Mouse (Mus musculus): ENCODE data around the gene Tdrd1.
"Not testable (repeated sequence)": the region's sequence is repeated elsewhere in the genome, so short reads cannot be mapped to it uniquely, and the experiment has no call there.

The Tdrd1 gene

DNA sequence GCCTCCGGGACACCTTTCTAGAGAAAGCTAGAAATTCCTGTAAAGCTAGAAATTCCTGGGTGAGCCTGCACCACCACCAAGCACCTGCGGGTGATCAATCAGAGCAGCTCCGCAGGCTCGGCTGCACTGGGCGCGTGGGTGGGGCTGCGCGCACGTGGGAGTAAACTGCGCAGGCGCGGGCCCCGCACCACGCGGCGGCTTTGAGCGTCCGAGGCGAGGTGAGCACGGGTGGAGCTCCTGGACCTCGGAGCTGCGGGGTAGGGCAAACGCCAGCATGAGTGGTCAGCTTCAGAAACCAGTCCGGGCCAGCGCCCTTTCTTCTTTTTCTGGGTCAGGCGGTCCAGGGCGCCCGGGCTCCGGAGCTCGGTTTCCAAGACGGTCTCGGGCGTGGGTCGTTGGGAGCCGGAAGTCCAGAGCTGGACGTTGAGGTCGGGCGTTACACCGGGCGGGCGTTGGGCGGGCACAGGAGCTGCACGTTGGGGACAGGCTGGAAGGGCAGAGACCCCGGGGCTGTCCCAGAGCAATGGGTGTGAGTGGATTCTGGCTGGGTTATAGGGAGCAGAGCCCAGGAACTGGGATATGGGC is at the start of gene Tdrd1:
Tdrd1 (plus strand) TSS at position 163 of the 585 bp plus-strand sequence.
- no peak for DNase-seq

DNA sequence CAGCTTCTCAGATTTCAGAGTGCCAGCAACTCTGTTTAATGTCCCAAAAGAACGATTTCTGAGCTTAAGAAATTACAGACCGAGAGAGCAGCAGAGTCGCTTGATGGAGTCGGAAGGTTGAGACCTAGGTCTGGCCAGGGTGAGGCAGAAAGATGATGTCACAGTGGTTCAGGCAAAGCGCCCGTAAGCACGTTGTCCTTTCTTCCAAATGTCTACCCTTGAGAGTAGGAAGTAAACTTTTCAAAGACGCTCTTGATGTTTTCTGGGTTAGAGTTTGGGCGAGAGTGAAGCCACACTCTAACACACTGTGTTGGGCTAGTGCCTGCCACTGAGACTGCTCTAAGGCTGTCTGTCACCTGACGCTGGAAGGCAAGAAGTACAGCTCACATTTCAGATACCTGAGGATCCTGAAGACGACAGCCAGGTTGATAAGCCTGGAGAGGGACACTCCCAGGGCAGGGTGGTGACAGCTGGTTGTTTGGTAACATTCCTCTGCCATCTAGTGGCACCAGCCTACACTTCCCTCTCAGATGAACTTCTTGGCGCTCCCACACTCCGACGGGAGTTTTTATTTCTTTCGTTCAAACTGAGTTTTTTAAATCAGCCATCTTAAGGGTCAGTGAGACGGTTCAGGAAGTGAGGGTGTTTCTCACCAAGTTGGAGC is 49.2 kb upstream of the Tdrd1 start:
- DNase-seq: peak; percentile 58

DNA sequence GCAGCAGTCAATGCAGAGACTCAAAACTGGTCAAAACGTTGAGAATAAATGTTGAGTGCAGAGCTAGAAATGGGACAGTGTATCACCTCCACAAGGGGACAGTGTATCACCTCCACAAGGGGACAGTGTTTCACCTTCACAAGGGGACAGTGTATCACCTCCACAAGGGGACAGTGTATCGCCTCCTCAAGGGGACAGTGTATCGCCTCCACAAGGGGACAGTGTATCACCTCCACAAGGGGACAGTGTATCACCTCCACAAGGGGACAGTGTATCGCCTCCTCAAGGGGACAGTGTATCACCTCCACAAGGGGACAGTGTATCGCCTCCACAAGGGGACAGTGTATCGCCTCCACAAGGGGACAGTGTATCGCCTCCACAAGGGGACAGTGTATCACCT is 47.5 kb upstream of the Tdrd1 start:
- DNase-seq: not testable (repeated sequence)

DNA sequence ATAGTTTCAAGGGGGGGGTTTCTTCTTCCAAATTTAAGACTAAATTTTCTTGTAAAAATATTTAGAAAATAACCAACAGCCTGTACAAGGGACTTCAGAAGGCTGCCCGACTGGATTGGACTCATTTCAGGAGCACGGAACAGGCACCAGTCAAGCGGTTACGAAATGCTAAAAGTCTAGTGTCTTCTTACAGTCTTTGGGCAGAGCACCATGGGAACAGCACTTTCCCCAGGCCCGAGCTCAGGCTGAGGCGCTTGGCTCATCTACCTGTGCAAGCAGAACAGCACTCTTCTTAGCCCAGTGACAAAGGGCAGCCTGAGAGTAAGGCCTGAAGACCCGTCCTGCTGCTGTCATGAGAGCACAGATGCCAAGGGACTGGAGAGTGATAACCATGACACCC is 38.1 kb upstream of the Tdrd1 start:
- no peak for DNase-seq

DNA sequence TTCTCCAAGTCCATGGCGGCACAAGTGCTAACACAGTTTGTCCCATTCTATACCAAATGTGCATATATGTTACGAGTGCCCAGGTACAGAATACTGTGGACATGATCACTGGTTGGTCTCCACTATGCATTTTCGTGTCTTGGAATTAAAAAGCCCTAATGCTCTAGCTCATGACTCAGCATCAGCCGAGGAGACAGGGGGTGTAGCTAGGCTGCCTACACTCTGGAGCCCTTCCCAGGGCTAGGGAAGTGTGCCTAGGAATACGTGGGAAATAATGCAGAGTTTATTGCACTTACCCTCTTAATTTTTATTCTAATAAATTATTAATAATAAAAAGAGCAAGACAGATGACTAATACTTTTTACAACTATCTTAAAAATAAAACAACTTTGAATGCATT is 37.1 kb upstream of the Tdrd1 start:
- DNase-seq: no peak

DNA sequence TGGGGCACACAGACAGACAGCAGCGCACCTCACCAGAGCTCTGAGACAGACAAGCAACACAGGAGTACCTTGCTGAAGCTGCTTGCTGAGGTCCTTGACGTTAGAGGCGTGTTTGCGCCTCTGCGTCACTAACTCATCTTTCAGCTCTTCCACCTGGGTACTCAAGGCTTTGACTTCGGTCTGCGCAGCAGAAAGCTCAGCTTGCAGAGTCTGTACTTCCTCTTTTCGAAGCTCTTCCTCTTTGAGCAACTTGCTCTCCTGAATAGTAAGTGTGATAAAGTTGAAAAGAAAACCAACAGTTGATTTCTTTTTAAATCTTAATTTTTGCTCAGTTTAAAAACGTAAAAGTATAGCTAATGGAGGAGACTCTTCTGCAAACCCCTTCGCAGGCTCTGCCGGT is 28.6 kb upstream of the Tdrd1 start:
- no peak for DNase-seq

DNA sequence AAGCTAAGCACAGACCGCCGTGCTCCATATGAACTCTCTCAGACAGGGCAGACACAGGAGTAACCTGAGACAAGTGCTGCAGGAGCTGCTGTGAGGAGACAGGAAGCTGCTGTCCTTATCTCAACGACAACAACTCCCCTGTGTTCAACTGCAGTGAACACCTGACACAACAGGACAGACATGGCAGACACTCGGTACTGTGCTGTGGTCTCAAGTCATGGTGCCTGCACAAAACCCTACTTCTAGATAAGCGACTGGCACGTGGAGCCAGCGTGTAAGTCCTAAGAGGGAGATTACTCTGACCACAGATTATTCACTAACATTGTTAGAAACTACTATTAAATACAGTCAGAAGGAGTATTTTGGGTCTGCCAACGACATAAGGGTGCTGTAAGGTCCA is 25.8 kb upstream of the Tdrd1 start:
- no peak for DNase-seq

DNA sequence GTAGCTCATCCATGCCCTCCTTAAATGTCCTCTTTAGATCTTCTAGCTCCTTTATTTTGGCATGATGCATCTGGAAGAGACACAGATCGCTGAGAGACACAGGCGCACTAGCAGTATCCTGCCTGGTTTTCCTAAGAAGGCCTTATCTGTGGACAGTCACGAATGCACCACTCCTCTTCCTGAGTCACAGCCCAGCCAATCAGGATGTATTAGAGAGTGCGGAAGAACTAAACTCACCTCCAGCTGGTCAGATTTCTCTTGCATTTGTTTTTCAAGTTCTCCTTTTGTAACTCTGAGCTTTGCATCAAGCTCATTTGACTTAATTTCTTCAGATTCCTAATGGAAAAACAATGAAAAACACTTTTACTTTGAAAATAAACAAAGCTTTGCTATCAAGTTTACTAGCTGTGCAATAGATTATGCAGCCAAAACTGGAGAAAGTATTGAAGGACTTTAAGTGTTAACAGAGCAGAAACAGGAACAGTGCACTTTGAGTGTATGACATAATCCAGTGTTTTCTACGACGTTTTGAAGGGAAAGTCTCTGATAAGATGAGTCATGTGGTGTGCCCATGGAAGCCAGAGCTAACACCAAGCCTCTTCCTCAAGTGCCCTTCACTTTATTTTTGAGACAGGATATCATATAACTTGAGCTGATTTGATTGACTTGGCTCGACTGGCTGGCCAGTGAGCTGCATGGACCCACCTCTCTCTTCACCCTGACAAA is 24.9 kb upstream of the Tdrd1 start:
- no peak for DNase-seq

DNA sequence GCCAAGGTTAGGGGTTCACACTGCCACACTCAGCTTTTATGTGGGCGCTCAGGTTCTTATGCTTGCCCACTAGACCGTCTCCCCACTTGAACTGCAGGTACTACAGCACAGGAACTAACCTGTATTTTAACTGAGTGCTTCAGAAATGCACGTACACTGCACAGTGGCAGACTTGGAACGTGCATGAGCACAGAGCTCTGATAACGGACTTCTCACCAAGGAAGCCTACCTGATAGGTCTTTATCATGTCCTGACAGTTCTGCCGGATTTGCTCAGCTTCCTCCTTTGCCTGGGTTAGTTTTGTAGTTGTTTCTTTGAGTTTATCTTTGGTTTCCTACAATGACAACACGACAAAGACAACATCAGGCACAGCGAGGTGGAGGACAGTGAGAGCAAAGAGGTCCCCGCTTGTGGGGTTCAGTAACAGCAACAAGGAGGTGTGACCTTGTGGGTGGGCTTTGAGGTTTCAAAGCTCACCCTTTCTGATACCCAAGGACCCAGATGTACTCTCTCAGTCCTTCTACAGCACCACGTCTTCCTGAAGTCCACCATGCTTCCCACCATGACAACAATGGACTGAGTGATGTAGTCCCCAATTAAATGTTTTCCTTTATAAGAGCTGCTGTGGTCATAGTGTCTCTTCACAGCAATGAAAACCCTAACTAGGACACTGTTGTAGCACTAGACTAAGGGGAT is 24.2 kb upstream of the Tdrd1 start:
- DNase-seq: no peak

DNA sequence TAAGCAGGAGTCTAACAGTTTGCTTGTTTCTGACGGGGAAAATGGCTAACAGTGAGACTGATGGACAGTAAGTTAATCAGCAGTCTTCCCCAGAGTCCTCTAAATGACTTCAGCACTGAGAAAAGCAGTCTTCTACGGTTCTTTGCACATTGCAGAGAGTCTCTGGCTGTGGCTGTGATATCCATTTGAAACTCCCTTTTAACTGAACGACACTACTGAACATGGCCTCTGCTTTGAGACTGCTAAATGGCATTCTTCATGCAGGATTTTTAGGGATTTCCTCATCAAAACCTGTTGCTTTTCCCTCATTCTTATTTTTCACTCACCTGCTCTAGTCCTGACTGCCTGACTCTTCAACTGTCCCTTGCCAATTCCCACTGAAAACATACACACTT is 23.7 kb upstream of the Tdrd1 start:
- DNase-seq: no peak

DNA sequence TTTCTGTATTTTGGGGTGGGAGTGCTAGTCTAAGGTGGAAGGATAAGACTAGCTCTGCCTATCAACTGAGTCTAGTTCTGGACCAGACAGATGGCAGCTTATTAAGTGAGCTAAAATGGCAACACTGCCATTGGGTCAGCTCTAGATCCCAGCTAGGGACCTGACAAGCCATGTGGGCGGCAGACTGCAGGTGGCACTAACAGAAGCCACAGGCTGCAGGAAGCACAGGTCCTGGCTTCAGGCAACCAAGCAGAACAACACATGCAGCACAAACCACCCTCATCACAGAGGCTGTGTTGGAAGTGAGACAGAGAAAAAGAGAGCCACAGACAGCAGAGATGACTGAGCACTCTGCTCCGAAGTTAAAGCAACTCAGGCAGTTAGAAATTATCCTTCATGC is 20.6 kb upstream of the Tdrd1 start:
- no peak for DNase-seq

DNA sequence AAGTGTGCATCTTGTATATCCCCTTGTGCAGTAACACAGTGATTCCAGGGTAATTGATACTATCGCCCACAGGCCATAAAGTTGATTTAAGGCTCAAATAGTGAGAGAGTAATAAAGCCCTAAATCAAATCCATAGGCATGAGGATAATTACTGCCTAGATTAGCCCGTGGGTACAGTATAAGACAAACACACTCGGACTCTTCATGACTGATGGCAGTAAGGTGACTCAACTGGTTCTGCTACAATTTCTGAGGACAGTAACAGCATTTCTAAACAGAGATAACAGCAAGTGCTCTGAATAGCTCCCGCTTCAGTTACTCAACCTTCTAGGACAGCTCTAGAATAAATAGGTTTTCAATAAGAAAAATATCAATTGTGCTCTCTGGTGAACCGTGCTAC is 18.9 kb upstream of the Tdrd1 start:
- no peak for DNase-seq

DNA sequence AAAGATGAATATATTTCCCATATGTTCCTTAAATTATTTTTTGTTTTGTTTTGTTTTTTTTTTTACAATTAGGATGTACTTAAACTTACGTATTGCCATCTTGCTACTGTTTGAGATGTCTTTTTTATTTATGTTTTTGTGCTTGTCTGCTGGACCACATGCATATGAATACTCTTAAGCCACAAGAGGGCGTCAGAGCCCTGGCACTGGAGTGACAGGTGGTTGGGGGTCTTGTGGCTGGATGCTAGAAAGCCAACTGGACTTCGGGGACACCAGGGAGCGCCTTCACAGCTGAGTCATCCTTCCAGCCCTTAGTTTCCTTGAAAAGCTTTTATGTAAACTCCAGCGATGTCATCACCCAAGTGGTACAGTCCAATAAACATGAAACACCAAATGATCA is 17.2 kb upstream of the Tdrd1 start:
- no peak for DNase-seq

DNA sequence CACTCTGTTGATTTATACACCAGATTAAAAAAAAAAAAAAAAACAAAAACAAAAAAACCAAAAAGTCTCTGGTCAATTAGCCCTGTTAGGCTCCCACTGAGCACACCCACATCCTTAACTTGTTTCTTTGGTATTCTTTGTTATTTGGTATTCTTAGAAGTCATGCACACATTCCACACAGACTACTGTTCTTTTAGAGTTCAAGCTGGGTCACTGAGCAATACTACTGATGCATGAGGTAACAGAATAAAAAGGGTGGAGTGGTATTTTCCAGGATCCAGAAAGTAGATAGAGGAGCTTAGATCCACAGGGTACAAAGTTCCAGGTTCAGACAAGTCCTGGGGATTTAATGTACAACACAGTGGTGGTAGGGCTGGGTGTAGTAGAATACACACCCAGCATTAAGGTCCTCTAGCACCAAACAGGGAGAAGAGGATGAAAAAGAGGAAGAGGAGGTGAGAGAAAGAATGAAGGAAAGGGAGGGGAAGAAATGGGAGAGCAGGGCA is 15.3 kb upstream of the Tdrd1 start:
- no peak for DNase-seq

DNA sequence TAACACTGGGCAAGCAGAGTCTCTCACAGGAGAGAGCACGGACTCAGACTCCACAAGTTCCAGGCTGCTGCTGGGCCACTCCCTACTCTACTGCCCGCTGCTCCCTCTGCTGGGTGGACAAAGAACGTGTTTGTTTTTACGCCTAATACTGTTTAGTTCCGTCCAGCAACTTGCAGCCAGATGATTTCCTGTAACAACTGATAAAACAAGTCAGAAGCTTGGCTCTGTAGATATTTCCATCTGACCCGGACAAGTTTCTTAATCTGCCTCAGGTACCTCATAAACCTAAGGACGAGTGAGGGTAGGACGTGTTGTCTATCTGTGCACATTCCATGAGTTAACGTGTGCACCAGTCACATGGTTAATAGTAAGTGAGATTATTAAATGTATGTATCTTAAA is 14.4 kb upstream of the Tdrd1 start:
- DNase-seq: peak; percentile 63

DNA sequence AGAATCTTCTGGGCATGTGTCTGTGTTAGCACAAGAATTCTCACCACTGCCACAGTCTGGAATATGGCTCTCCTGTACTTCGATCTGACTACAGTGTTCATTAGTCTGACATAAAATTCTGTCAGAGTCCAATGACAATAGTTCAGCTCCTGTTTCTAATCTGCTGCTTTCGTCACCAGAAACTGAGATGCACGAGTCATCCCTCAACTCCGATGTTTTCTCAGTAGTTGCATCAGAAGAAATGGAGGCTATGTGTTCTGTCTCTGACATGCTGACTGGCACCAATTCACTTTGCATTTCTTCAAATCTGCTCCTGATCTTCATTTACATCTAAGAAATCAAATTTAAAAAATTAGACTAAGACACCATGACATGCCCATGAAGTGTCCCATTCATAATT is 12.6 kb upstream of the Tdrd1 start:
- no peak for DNase-seq

DNA sequence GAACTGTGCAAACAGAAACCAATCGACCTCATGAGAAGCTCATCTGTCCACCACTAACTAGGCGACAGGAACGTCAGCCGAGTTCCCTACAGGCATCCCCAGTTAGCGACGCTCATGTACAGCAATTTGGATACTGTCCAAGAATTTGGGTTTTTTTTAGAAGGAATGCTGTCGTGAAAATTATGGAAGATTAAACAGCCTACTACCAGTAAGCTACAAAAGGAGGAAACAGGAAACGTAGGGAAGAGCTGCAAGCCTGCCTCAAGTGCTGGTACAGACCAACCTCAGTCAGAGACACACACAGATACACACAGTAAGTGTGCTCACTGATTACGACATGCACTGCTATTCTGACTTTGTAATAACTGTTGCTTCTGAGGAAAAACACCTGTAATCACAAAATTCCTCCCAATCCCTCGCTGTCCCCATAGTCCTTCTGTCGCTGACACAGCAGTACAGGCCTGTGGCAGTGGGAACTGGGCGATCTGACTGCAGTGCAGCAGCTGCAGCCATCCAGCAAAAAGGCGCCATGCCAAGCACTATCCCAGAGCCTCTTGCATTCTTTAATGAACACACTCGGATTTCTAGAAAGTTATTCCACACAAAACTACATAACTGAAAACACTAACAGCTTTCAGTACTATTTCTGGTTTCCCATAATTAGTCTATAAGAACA is 8.0 kb upstream of the Tdrd1 start:
- DNase-seq: peak; percentile 20

DNA sequence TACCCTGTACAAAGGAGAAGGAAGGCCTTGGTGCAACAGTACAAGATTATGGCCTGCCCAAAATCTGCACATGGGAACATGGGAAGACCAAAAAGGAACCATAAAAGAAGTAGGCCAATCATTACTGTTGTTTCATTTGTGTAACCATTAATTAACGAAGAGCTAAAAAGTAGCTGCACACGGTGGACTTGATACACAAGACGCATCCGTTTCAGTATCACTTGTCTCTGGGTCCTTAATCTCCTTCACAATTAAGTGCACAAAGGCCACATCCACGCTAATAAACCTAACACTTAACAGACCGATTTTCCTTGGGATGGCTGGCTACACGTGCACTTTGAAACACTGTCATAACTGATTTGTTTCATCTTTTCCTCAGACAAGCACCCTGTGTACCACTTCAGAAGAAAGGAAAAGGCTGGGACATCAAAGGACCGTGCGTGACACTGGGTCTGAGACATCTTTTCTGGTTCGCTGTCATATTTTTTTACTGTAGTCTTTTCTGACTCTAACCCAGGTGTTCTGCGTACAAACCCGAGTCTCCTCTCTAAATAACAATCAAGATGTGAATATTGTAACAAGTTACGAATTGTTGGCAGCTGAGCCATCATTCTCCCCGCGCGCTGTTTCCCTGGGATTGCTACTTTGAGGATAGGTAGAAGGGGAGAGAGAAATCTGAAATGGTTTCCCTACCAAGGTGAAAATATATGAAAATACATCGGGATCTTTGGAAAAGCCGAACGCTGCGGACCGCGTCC is 4.8 kb upstream of the Tdrd1 start:
- no peak for DNase-seq

DNA sequence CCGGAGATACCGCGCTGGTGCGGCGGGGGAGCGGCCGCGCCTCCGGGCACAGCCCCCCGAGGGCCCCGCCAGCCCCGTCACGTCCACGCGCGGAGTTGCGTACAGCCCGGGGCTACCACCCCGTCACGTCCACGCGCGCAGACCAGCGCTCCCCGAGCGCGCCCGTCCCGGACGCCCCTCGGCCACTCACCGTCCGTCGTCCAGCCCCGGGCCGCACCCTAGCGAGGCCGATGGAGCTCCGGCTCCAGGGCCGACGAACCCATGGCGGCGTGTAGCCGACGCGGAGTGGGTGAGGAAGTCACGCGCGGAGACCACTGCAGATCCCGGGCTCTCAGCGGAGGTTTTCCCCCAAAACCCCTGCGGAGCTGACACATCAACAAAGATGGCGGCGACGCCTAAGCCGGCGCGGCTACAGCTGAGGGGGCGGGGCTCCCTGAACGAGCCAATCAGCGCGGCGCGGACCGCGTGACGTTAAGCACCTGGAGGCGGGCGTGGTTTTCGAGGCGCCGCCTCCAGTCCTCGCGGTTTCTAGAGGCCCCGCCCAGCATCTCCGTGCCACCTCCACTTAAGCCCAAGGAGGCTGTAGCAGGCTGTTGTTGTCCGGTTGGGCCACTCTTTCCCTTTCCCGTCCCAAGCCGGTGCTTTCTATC is 4.1 kb upstream of the Tdrd1 start, which contains the start of gene Ccdc186:
Ccdc186 (minus strand) TSS at position 393 of the 650 bp plus-strand sequence.
- DNase-seq: peak; percentile 96

DNA sequence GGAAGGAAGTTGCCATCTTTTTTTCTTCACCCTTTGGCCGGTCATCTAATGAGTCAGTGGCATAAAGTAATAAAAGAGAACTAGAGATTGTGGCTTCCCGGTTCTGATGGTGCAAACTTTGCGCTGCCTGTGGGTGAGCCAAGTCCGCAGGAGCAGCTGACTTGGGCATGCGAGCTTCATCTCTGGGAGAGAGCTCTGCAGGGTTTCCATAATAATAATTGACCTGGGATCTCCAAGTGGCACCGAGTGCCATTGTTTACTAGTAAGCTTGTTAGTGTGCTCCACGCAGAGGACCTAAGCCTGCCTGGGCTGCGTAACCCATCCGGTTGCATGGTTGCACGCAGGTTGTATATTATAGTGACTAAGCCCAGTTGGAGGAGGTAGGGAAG is 3.6 kb upstream of the Tdrd1 start:
- DNase-seq: no peak

DNA sequence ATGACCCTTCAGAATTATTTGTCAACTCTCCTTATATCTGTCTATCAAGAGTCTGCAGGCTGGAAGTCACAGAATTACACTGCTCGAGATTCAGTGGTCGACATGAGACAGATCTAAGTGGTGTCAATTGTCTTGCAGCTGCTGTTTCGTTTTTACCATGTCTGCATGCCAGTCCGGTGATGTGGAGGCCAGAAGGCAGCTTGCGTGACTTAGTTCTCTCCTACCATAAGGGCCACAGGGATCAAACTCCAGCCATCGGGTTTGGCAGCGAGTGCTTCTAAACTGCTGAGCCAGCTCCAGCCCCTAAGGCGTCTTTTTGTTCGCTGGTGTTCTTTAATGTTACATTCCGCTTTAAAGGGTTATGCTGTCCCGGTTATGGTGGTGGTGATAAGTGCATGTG is 2.3 kb downstream of the Tdrd1 start:
- DNase-seq: peak; percentile 38

DNA sequence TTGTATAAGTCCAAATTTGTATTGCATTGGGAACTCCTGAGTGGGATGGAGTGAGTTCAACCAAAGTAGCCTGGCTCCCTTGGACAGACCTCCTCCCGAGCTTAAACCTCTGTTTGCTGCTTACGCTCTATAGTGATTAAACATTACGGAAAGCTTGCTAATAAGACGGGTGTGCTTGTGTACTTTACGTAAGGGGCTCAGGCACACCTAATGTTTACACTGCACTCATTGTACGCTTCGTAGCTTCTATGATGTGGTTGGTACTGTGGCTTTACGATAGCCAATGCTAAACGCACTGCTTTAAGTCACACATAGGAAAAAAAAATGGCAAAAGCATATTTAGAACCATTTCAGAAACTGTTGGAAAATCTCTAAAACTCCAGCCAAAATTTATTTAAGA is 3.3 kb downstream of the Tdrd1 start:
- no peak for DNase-seq
